9 mouse cellular contexts compared by ENCODE assay signal in the genomic region with DNA sequence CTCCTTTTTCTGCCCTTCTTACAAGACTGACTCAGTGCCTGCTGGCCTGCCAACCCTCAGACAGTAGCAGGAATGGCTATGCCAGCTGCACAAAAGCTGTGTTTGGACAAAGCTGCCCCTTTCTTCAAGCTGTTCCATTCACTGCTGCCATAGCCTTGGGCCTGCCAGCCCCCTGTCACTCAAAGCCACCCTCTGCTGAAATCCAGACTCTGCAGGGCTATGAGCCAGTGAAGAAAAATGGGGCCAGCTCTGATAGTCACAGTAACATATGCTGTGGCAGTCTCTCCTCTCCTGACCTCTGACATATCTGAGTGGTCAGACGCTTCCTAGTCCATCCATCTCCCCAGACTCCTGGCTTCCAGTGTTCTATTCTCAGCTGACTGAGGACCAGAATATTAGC.
DNase-seq lines count a peak whose midpoint lies in the region; ATAC-seq lines count a peak whose summit lies in the region.
"Had no signal": no experiment of that assay in that cellular context is flagged by ENCODE, and none has a peak within 500 bp of the region (broad histone marks: within the 10 kb centered on the region; RNA-seq: fewer than 3 reads in every experiment).

No protein-coding gene starts in this region.

- H3K27me3 ChIP-seq in kidney, embryonic 15.5 days, result no peaks in the 10 kb centered on the region

- whole genome bisulfite sequencing in kidney, embryonic 15.5 days, result 55% methylated on average over 1 of the region's 1 CpGs

- no peak overlapping the region for H3K9ac ChIP-seq in kidney, embryonic 15.5 days
- H3K9ac ChIP-seq: limb, embryonic 13.5 days had no signal

- H3K4me2 ChIP-seq in kidney, embryonic 15.5 days, result no peak overlapping the region
- H3K4me2 ChIP-seq: heart, embryonic 11.5 days; limb, embryonic 13.5 days had no signal

- DNase-seq in Muller cell, postnatal 12 days (ENCODE audit: inconsistent ontology term), result peak; percentile 89
- DNase-seq in brain, adult 2 months (ENCODE audit: low read depth, low spot score), result peak; percentile 87
- DNase-seq in frontal cortex, postnatal 10 days (ENCODE audit: low spot score in 2 of 2), result peak; percentile 58 to 61
- DNase-seq in left cerebral cortex, postnatal 14 days (ENCODE audit: low spot score in 2 of 2), result peak; percentile 43 to 61
- DNase-seq in urinary bladder, postnatal 25 days (ENCODE audit: low spot score), result no peak

- ATAC-seq in kidney, embryonic 15.5 days (replicated peaks; ENCODE audit: low FRiP score), result no peak
- ATAC-seq in megakaryocyte, adult 5-6 weeks (ENCODE audit: poor library complexity, severe bottlenecking), result no peak

- intact Hi-C loops in left cerebral cortex, postnatal 14 days (cut with DNase I), result loop anchor here (5.0 kb wide), 1 partner anchor 130 kb away; no protein-coding TSS in a partner anchor

- H3K9me3 ChIP-seq in kidney, embryonic 15.5 days (replicated peaks), result no peaks in the 10 kb centered on the region
- H3K9me3 ChIP-seq: limb, embryonic 13.5 days had no signal

- 0 out of 2 replicates have a peak, but pooled peaks cover 6% of the 10 kb centered on the region for H3K4me1 ChIP-seq in kidney, embryonic 15.5 days

- H3K4me3 ChIP-seq in kidney, embryonic 15.5 days (replicated peaks), result no peak overlapping the region
- H3K4me3 ChIP-seq: limb, embryonic 13.5 days had no signal

- no peak overlapping the region for H3K27ac ChIP-seq in kidney, embryonic 15.5 days
- H3K27ac ChIP-seq: limb, embryonic 13.5 days had no signal

- no peaks in the 10 kb centered on the region for H3K36me3 ChIP-seq in kidney, embryonic 15.5 days
- H3K36me3 ChIP-seq: limb, embryonic 13.5 days had no signal
